Mouse (Mus musculus) CH12.LX (cell line): ENCODE data around the gene Cd93. TPM values are rescaled to one million over a fixed set of nuclear protein-coding genes. Genes with fewer than 3 reads are reported as not detected.

Source experiments
- DNase-seq: peaks from one replicate; pipeline ENCODE4 v3.0.0-alpha.2; 2013; ENCODE audit errors: extremely low read depth
- H3K27ac ChIP-seq: 2 replicates; pipeline ENCODE4 v1.5.1; 2012; ENCODE audit warnings: low read depth, mild to moderate bottlenecking, control low read depth, moderate library complexity; ENCODE audit not compliant: insufficient read depth
- H3K27me3 ChIP-seq: replicated peaks from 2 replicates; pipeline ENCODE3; 2012; ENCODE audit warnings: inconsistent platforms
- H3K36me3 ChIP-seq, 2 experiments: replicated peaks in 1 of 2; 2 replicates each; pipeline versions ENCODE3 to v1.6.1; 2012; ENCODE audit warnings: inconsistent platforms in 1 of 2, low read length in 1 of 2, mild to moderate bottlenecking in 1 of 2, mixed read lengths in 1 of 2, moderate library complexity in 1 of 2; ENCODE audit not compliant: control insufficient read depth in 1 of 2, insufficient read depth in 1 of 2
- H3K4me1 ChIP-seq, 2 experiments: 2 replicates each; pipeline ENCODE4 v1.6.1; 2012; ENCODE audit warnings: inconsistent platforms in 1 of 2, moderate library complexity in 1 of 2; ENCODE audit not compliant: insufficient read depth in 2 of 2, control insufficient read depth in 1 of 2
- H3K4me2 ChIP-seq: 2 replicates; pipeline ENCODE4 v1.6.1; 2012; ENCODE audit warnings: low read depth, mild to moderate bottlenecking, control low read depth; ENCODE audit not compliant: poor library complexity, insufficient read depth, severe bottlenecking
- H3K4me3 ChIP-seq, 3 experiments: fragments of 150-350 bp in 1 of 3; sonication (generic) in 1 of 3; replicated peaks in 1 of 3; 2 replicates each; pipeline versions ENCODE3 to v1.5.1; 2011 to 2012; ENCODE audit warnings: low read depth in 2 of 3, low read length in 2 of 3, mild to moderate bottlenecking in 2 of 3, moderate library complexity in 2 of 3, control low read depth in 1 of 3, improper control_type of control experiment in 1 of 3, inconsistent platforms in 1 of 3, mixed read lengths in 1 of 3; ENCODE audit not compliant: poor library complexity in 1 of 3
- H3K79me2 ChIP-seq: replicated peaks from 2 replicates; pipeline ENCODE4 v1.6.1; 2012; ENCODE audit warnings: mild to moderate bottlenecking, moderate library complexity; ENCODE audit not compliant: control insufficient read depth, poor library complexity, insufficient read depth, severe bottlenecking; ENCODE audit errors: extremely low read depth
- H3K9ac ChIP-seq: 2 replicates; pipeline ENCODE4 v1.6.1; 2012; ENCODE audit warnings: low read depth, mild to moderate bottlenecking, control low read depth, moderate library complexity; ENCODE audit not compliant: insufficient read depth
- H3K9me3 ChIP-seq: replicated peaks from 2 replicates; pipeline ENCODE3; 2012; ENCODE audit warnings: low read length, inconsistent platforms, mixed read lengths
- BHLHE40 ChIP-seq: IDR thresholded peaks from 2 replicates; pipeline ENCODE4 v1.6.1; 2011; ENCODE audit warnings: mild to moderate bottlenecking, low read depth, low read length, improper control_type of control experiment
- CHD1 ChIP-seq: IDR thresholded peaks from 2 replicates; pipeline ENCODE4 v1.6.1; 2012; ENCODE audit warnings: low read depth, low read length, improper control_type of control experiment, inconsistent platforms
- CHD2 ChIP-seq: IDR thresholded peaks from 2 replicates; pipeline ENCODE4 v1.6.1; 2011; ENCODE audit warnings: low read length, improper control_type of control experiment
- CTCF ChIP-seq, 2 experiments: IDR thresholded peaks in 1 of 2; conservative IDR thresholded peaks in 1 of 2; 2 replicates each; pipeline ENCODE4 v1.5.1; 2011 to 2012; ENCODE audit warnings: low read depth in 2 of 2, low read length in 2 of 2, improper control_type of control experiment in 1 of 2, inconsistent platforms in 1 of 2, mild to moderate bottlenecking in 1 of 2, moderate library complexity in 1 of 2
- E2F4 ChIP-seq: IDR thresholded peaks from 2 replicates; pipeline ENCODE4 v1.6.1; 2011; ENCODE audit warnings: low read depth, low read length, improper control_type of control experiment; ENCODE audit not compliant: insufficient replicate concordance
- ELF1 ChIP-seq: IDR thresholded peaks from 2 replicates; pipeline ENCODE4 v1.6.1; 2014; ENCODE audit warnings: low read depth, mild to moderate bottlenecking, inconsistent platforms, low read length, improper control_type of control experiment
- EP300 ChIP-seq: IDR thresholded peaks from 2 replicates; pipeline ENCODE4 v1.6.1; 2011; ENCODE audit warnings: low read length, improper control_type of control experiment
- GABPA ChIP-seq: IDR thresholded peaks from 2 replicates; pipeline ENCODE4 v1.6.1; 2012; ENCODE audit warnings: low read depth, low read length, improper control_type of control experiment, inconsistent platforms; ENCODE audit not compliant: insufficient replicate concordance
- IRF4 ChIP-seq: IDR thresholded peaks from 2 replicates; pipeline ENCODE4 v1.6.1; 2014; ENCODE audit warnings: low read depth, mild to moderate bottlenecking, inconsistent platforms, low read length, improper control_type of control experiment
- JUND ChIP-seq: conservative IDR thresholded peaks from 2 replicates; pipeline ENCODE4 v1.6.1; 2011; ENCODE audit warnings: low read depth, low read length, improper control_type of control experiment
- MAX ChIP-seq: IDR thresholded peaks from 2 replicates; pipeline ENCODE4 v1.6.1; 2011; ENCODE audit warnings: low read length, improper control_type of control experiment
- MYC ChIP-seq: IDR thresholded peaks from 2 replicates; pipeline ENCODE4 v1.6.1; 2011; ENCODE audit warnings: low read depth, mild to moderate bottlenecking, improper control_type of control experiment, low read length
- NELFE ChIP-seq: IDR thresholded peaks from 2 replicates; pipeline ENCODE4 v1.6.1; 2011; ENCODE audit warnings: low read depth, low read length, improper control_type of control experiment
- NRF1 ChIP-seq: IDR thresholded peaks from 2 replicates; pipeline ENCODE4 v1.6.1; 2014; ENCODE audit warnings: low read depth, mild to moderate bottlenecking, inconsistent platforms, low read length, improper control_type of control experiment, moderate library complexity
- PAX5 ChIP-seq: IDR thresholded peaks from 2 replicates; pipeline ENCODE4 v1.6.1; 2012; ENCODE audit warnings: low read length, inconsistent platforms, mixed read lengths
- RAD21 ChIP-seq: IDR thresholded peaks from 2 replicates; pipeline ENCODE4 v1.6.1; 2011; ENCODE audit warnings: low read depth, mild to moderate bottlenecking, low read length, improper control_type of control experiment, moderate library complexity
- SIN3A ChIP-seq: IDR thresholded peaks from 2 replicates; pipeline ENCODE4 v1.6.1; 2012; ENCODE audit warnings: low read length, improper control_type of control experiment, inconsistent platforms
- SMC3 ChIP-seq: IDR thresholded peaks from 2 replicates; pipeline ENCODE4 v1.6.1; 2011; ENCODE audit warnings: low read depth, low read length, improper control_type of control experiment
- TBP ChIP-seq: conservative IDR thresholded peaks from 2 replicates; pipeline ENCODE4 v1.6.1; 2011; ENCODE audit warnings: low read depth, low read length, improper control_type of control experiment
- UBTF ChIP-seq: IDR thresholded peaks from 2 replicates; pipeline ENCODE4 v1.6.1; 2012; ENCODE audit warnings: low read depth, mild to moderate bottlenecking, inconsistent platforms, low read length, improper control_type of control experiment, moderate library complexity
- USF2 ChIP-seq: conservative IDR thresholded peaks from 2 replicates; pipeline ENCODE4 v1.6.1; 2011; ENCODE audit warnings: low read depth, low read length, improper control_type of control experiment
- ZC3H11A ChIP-seq: IDR thresholded peaks from 2 replicates; pipeline ENCODE4 v1.6.1; 2012; ENCODE audit warnings: low read depth, mild to moderate bottlenecking, inconsistent platforms, low read length, improper control_type of control experiment
- ZMIZ1 ChIP-seq: IDR thresholded peaks from 2 replicates; pipeline ENCODE4 v1.6.1; 2012; ENCODE audit warnings: low read depth, mild to moderate bottlenecking, inconsistent platforms, low read length, improper control_type of control experiment
- dilution Hi-C: fragments of 300-500 bp; cut with MboI; formaldehyde crosslinking; loops from 2 replicates; pipeline ENCODE4 v1.14.3; 2020; ENCODE audit warnings: low sequenced_read_pairs; ENCODE audit not compliant: extremely low pct_unique_long_range_greater_than_20kb, extremely low pct_ligation_motif_present
- in situ Hi-C: fragments of 300-500 bp; cut with MboI; formaldehyde crosslinking; loops from 3 replicates; pipeline ENCODE4 v1.14.3; 2019; ENCODE audit warnings: low sequenced_read_pairs, low pct_ligation_motif_present, low pct_unique_long_range_greater_than_20kb, mixed read lengths
- polyA plus RNA-seq: library from polyadenylated mRNA; unstranded; fragments of >175 nt; gene quantifications from 2 replicates; pipeline ENCODE4 v1.2.1, GENCODE M21; 2012; ENCODE audit warnings: low read depth; ENCODE audit not compliant: insufficient read length
- total RNA-seq, 2 experiments: library from RNA; depleted of rRNA; stranded (reverse); fragments of 300-350 nt in 1 of 2; fragments of >200 nt in 1 of 2; gene quantifications; 2 replicates each; pipeline ENCODE4 v1.2.3; 2012 to 2014

Gene Cd93
- total and polyA plus RNA-seq, 3 experiments: 0.04 to 0.08 (median 0.07) TPM

- TF ChIP-seq CTCF (conservative IDR thresholded peaks at IDR 0.05 in 1 of 2, IDR thresholded peaks at IDR 0.05 in 1 of 2; ENCODE audit: low read depth in 2 of 2, low read length in 2 of 2): peak; percentile 60 to 83
- TF ChIP-seq JUND: no peak
- TF ChIP-seq SMC3: peak; percentile 88
- peak; percentile 82 for TF ChIP-seq RAD21
- peak; percentile 63 for TF ChIP-seq ZC3H11A
- no peak; the same call in 1 of the 2 replicates for TF ChIP-seq NELFE
- TF ChIP-seq, all 38 proteins: peak for 4
- Histone ChIP-seq H3K4me1 (peaks cover 0 to 9% of the 10 kb centered on the region in 2 experiments; a peak in 2 of 4 replicates), H3K27me3 (no peaks in the 10 kb centered on the region), H3K9me3 (no peaks in the 10 kb centered on the region), H3K4me2 (no peak overlapping the region), H3K4me3 (no peak overlapping the region), H3K27ac (no peak overlapping the region), H3K9ac (no peak overlapping the region), H3K79me2 (no peaks in the 10 kb centered on the region), H3K36me3 (no peaks in the 10 kb centered on the region)
- in situ Hi-C loops (no loop called here), dilution Hi-C loops (no loop called here)
- DNase-seq: peak; percentile 76
These were observed 34.2 kb downstream of the Cd93 start for GRCm38 (mm10) chr2:148409141-148409540.

GRCm38 (mm10) chr2:148408761-148409120 lies 34.6 kb downstream of the Cd93 start:
- dilution Hi-C loops: no loop called here
- peaks cover 0 to 9% of the 10 kb centered on the region in 2 experiments; a peak in 2 of 4 replicates for H3K4me1 ChIP-seq
- H3K4me2 ChIP-seq: no peak overlapping the region
- H3K36me3 ChIP-seq: no peaks in the 10 kb centered on the region
- no peaks in the 10 kb centered on the region for H3K79me2 ChIP-seq
- H3K27ac ChIP-seq: no peak overlapping the region
- TF ChIP-seq CTCF (conservative IDR thresholded peaks at IDR 0.05 in 1 of 2, IDR thresholded peaks at IDR 0.05 in 1 of 2; ENCODE audit: low read depth in 2 of 2, low read length in 2 of 2) (no peak), CHD2 (no peak)
- no peaks in the 10 kb centered on the region for H3K27me3 ChIP-seq
- H3K9ac ChIP-seq: no peak overlapping the region
- DNase-seq: no peak
- in situ Hi-C loops: no loop called here
- H3K9me3 ChIP-seq: no peaks in the 10 kb centered on the region
- no peak overlapping the region for H3K4me3 ChIP-seq

GRCm38 (mm10) chr2:148407870-148408760 lies 35.2 kb downstream of the Cd93 start, which contains the start of gene Thbd:
Gene Thbd (minus strand): TSS chr2:148408188.
- no peaks in the 10 kb centered on the region for H3K9me3 ChIP-seq
- in situ Hi-C loops: no loop called here
- H3K4me3 ChIP-seq: no peak within 1 kb of the TSS
- no peak within 1 kb of the TSS for H3K4me2 ChIP-seq
- no peaks in the 10 kb centered on the region for H3K36me3 ChIP-seq
- peaks cover 0 to 9% of the 10 kb centered on the region in 2 experiments; a peak in 2 of 4 replicates for H3K4me1 ChIP-seq
- H3K79me2 ChIP-seq: no peaks in the 10 kb centered on the region
- no peak within 1 kb of the TSS for H3K27ac ChIP-seq
- DNase-seq: no peak
- H3K9ac ChIP-seq: no peak within 1 kb of the TSS
- dilution Hi-C loops: no loop called here
- no peaks in the 10 kb centered on the region for H3K27me3 ChIP-seq
- no peak for TF ChIP-seq ZC3H11A
- no peak for TF ChIP-seq USF2
- no peak for TF ChIP-seq ZMIZ1
- TF ChIP-seq UBTF: no peak
- no peak for TF ChIP-seq TBP
- TF ChIP-seq BHLHE40: no peak
- TF ChIP-seq MYC: no peak
- TF ChIP-seq PAX5: no peak
- no peak for TF ChIP-seq NRF1
- no peak for TF ChIP-seq NELFE
- no peak for TF ChIP-seq IRF4
- no peak for TF ChIP-seq RAD21
- TF ChIP-seq MAX: no peak
- TF ChIP-seq CHD1: no peak
- no peak for TF ChIP-seq E2F4
- TF ChIP-seq SIN3A: no peak
- no peak for TF ChIP-seq GABPA
- no peak for TF ChIP-seq EP300
- TF ChIP-seq ELF1: no peak
